Mouse (Mus musculus) neural tube, embryonic 10.5 days (tissue): ENCODE data around the gene Lefty1.
A peak's percentile ranks its signal among the peaks of the same experiment; 100 is the strongest.
"Not testable (repeated sequence)": the region's sequence is repeated elsewhere in the genome, so short reads cannot be mapped to it uniquely, and the experiment has no call there.

Experiments used
- DNase-seq: peaks from one replicate; pipeline ENCODE4 v3.0.0-alpha.2; 2017; ENCODE audit warnings: low spot score; ENCODE audit errors: extremely low spot score

Gene Lefty1

GRCm38 (mm10) chr1:180952808-180953207 is 18.0 kb downstream of the Lefty1 start:
- no peak for DNase-seq

GRCm38 (mm10) chr1:180956401-180956800 is 21.6 kb downstream of the Lefty1 start:
- DNase-seq, result no peak

- no peak for DNase-seq
These were observed 22.2 kb downstream of the Lefty1 start for GRCm38 (mm10) chr1:180956973-180957381.

- DNase-seq, result no peak
These were observed 23.2 kb downstream of the Lefty1 start for GRCm38 (mm10) chr1:180957989-180958388.

GRCm38 (mm10) chr1:180958797-180959196 is 24.0 kb downstream of the Lefty1 start:
- DNase-seq, result no peak

GRCm38 (mm10) chr1:180965786-180966185 is 31.0 kb downstream of the Lefty1 start:
- no peak for DNase-seq

GRCm38 (mm10) chr1:180966542-180966941 is 31.7 kb downstream of the Lefty1 start:
- DNase-seq, result no peak

GRCm38 (mm10) chr1:180967261-180967660 is 32.4 kb downstream of the Lefty1 start:
- DNase-seq, result no peak

GRCm38 (mm10) chr1:180972941-180973340 is 38.1 kb downstream of the Lefty1 start:
- DNase-seq, result no peak

GRCm38 (mm10) chr1:180974126-180974746 is 39.4 kb downstream of the Lefty1 start:
- peak; percentile 50 for DNase-seq

- no peak for DNase-seq
These were observed 41.4 kb downstream of the Lefty1 start for GRCm38 (mm10) chr1:180976110-180976679.

GRCm38 (mm10) chr1:180979484-180980251 is 44.8 kb downstream of the Lefty1 start:
- DNase-seq, result no peak

GRCm38 (mm10) chr1:180980464-180980863 is 45.6 kb downstream of the Lefty1 start:
- no peak for DNase-seq

- DNase-seq, result not testable (repeated sequence)
These were observed 46.6 kb downstream of the Lefty1 start for GRCm38 (mm10) chr1:180981298-180982046.

GRCm38 (mm10) chr1:180986701-180987100 is 51.9 kb downstream of the Lefty1 start:
- DNase-seq, result no peak

GRCm38 (mm10) chr1:180987759-180988158 is 52.9 kb downstream of the Lefty1 start:
- DNase-seq, result peak; percentile 81
